Mouse (Mus musculus) kidney, adult 9 months (tissue): ENCODE data around the gene Kctd3.
"Not testable (repeated sequence)": the region's sequence is repeated elsewhere in the genome, so short reads cannot be mapped to it uniquely, and the experiment has no call there.

Source experiments
- DNase-seq: peaks from one replicate; pipeline ENCODE4 v3.0.0; 2022

The Kctd3 gene

GRCm38 (mm10) chr1:189007239-189007979 is at the start of gene Kctd3:
Kctd3 (minus strand) TSS chr1:189007841.
- DNase-seq: peak; percentile 95

- DNase-seq: no peak
Measured at GRCm38 (mm10) chr1:189057425-189057824, 49.8 kb upstream of the Kctd3 start.

- no peak for DNase-seq
Measured at GRCm38 (mm10) chr1:189055933-189056332, 48.3 kb upstream of the Kctd3 start.

- DNase-seq: no peak
Measured at GRCm38 (mm10) chr1:189054941-189055551, 47.4 kb upstream of the Kctd3 start.

- peak; percentile 4 for DNase-seq
Measured at GRCm38 (mm10) chr1:189054191-189054590, 46.5 kb upstream of the Kctd3 start.

GRCm38 (mm10) chr1:189052189-189052588 is 44.5 kb upstream of the Kctd3 start:
- no peak for DNase-seq

- DNase-seq: no peak
Measured at GRCm38 (mm10) chr1:189050122-189050521, 42.5 kb upstream of the Kctd3 start.

- DNase-seq: no peak
Measured at GRCm38 (mm10) chr1:189048331-189048730, 40.7 kb upstream of the Kctd3 start.

- DNase-seq: no peak
Measured at GRCm38 (mm10) chr1:189047918-189048317, 40.3 kb upstream of the Kctd3 start.

GRCm38 (mm10) chr1:189046831-189047230 is 39.2 kb upstream of the Kctd3 start:
- DNase-seq: no peak

- DNase-seq: no peak
Measured at GRCm38 (mm10) chr1:189046301-189046700, 38.7 kb upstream of the Kctd3 start.

GRCm38 (mm10) chr1:189041261-189041660 is 33.6 kb upstream of the Kctd3 start:
- DNase-seq: peak; percentile 2

- DNase-seq: no peak
Measured at GRCm38 (mm10) chr1:189039348-189039747, 31.7 kb upstream of the Kctd3 start.

- not testable (repeated sequence) for DNase-seq
Measured at GRCm38 (mm10) chr1:189032817-189033216, 25.2 kb upstream of the Kctd3 start.

GRCm38 (mm10) chr1:189030975-189031374 is 23.3 kb upstream of the Kctd3 start:
- no peak for DNase-seq

GRCm38 (mm10) chr1:189028267-189028666 is 20.6 kb upstream of the Kctd3 start:
- no peak for DNase-seq

- no peak for DNase-seq
Measured at GRCm38 (mm10) chr1:189026885-189027284, 19.2 kb upstream of the Kctd3 start.

GRCm38 (mm10) chr1:189023701-189024080 is 16.1 kb upstream of the Kctd3 start:
- DNase-seq: no peak

GRCm38 (mm10) chr1:189022925-189023700 is 15.5 kb upstream of the Kctd3 start:
- no peak for DNase-seq

- DNase-seq: no peak
Measured at GRCm38 (mm10) chr1:189015372-189015771, 7.7 kb upstream of the Kctd3 start.

- no peak for DNase-seq
Measured at GRCm38 (mm10) chr1:189013587-189013921, 5.9 kb upstream of the Kctd3 start.

GRCm38 (mm10) chr1:189012846-189013586 is 5.4 kb upstream of the Kctd3 start:
- no peak for DNase-seq

GRCm38 (mm10) chr1:189010671-189011070 is 3.0 kb upstream of the Kctd3 start:
- DNase-seq: no peak
